Mouse (Mus musculus) lung, postnatal 4 days (tissue): ENCODE results near the gene Socs1.

Experiments used
- DNase-seq, 2 experiments: peaks; one replicate each; pipeline ENCODE4 v3.0.0; 2021

The Socs1 gene

DNA sequence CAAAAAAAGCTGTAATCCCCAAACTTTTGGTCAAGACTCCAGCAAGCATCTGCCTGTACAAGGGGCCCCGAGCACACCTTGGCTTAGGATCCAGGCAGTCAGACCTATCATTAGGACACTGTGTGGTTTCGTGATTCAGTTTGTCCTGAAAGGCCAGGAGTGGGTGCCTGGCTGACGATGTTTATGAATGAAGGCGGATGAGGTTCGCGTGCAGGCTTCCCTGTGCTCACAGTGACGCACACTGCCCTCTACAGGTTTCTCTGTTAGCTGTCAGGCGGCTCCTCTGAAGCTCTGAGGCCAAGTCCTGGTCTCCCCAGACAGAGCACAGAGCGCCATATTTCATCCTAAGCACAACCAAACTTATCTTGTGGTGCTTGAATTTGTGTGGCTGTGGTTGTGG, 952 bp upstream of the Socs1 start:
- DNase-seq = peak; percentile 88 to 90

DNA sequence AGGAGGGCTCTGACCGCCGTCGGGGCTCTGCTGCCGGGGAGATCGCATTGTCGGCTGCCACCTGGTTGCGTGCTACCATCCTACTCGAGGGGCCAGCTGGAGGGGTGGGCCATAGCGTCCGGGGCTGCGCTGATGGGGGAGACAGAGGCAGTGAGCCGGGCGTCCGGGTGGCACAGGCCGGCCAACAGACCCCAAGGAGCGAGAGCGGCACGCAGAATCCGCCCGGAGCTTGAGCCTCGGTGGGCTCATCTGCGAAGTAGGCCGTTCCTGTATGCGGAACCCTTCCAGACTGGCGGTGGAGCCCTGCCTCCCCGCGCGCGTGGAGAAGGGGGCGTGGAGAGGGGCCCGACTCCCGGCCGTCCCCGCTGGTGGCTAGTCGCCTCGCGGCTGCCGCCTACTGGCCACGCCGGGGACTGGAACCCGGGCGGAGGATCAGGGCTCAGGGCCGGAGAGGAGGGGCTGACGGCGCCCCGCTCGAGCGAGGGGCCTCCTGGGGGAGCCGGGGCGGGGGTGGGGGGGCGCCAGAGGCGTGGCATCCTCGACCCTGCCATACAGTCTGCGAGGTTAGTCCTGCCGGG, 454 bp downstream of the Socs1 start:
- DNase-seq = peak; percentile 95 to 97

DNA sequence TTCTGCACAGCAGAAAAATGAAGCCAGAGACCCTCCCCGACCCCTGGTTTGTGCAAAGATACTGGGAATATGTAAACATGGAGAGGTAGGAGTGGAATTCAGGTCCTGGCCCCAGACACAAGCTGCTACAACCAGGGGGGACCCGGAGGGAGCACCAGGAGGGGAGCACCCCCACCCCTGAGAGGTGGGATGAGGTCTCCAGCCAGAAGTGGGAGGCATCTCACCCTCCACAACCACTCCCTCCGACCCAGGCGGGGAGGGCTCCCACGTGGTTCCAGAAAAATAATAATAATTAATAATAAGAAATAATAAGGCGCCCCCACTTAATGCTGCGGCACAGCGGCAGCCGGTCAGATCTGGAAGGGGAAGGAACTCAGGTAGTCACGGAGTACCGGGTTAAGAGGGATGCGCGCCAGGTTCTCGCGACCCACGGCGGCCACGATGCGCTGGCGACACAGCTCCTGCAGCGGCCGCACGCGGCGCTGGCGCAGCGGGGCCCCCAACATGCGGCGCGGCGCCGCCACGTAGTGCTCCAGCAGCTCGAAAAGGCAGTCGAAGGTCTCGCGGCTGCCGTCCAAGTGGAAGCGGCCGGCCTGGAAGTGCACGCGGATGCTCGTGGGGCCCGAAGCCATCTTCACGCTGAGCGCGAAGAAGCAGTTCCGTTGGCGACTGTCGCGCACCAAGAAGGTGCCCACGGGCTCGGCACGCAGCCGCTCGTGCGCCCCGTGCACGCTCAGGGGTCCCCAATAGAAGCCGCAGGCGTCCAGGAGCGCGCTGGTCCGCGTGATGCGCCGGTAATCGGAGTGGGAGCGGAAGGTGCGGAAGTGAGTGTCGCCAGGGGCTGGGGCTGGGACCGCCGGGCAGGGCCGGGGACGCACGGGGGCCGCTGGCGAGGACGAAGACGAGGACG, 1.2 kb downstream of the Socs1 start:
- DNase-seq = peak; percentile 61 to 74

DNA sequence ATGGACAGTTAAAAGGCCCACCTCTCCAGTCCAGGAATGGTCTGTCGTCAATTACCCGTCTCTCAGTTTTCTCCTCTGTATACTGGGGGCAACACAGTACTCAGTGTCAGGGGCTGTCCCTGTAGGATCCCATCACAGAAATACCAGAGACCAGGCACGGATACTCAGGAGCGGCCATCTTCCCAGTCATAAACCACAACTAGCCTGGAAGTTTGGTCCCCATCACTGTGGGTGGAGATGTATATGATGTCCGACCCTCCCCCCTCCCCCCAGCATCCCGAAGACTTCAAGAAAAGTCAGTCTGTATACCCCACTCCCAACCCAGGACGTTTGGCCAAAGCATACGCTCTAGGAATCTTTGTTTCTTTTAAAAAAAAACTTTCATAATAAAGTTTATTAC, 1.9 kb downstream of the Socs1 start:
- no peak for DNase-seq

DNA sequence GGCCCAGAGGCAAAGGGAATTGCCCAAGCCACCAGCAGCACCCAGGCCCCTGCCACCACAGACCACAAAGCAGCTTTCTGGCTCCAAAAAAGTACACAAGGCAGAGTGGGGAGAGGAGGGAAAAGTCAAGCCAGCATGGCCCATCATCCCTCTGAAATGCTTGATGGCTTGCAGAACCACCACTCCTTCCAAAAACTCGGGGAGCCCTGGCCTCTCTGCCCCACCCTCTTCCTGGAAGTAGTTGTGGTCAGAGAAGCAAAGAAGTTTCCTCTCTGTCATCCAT, 2.2 kb downstream of the Socs1 start:
- DNase-seq = peak in 1 of 2 experiments; percentile 51

DNA sequence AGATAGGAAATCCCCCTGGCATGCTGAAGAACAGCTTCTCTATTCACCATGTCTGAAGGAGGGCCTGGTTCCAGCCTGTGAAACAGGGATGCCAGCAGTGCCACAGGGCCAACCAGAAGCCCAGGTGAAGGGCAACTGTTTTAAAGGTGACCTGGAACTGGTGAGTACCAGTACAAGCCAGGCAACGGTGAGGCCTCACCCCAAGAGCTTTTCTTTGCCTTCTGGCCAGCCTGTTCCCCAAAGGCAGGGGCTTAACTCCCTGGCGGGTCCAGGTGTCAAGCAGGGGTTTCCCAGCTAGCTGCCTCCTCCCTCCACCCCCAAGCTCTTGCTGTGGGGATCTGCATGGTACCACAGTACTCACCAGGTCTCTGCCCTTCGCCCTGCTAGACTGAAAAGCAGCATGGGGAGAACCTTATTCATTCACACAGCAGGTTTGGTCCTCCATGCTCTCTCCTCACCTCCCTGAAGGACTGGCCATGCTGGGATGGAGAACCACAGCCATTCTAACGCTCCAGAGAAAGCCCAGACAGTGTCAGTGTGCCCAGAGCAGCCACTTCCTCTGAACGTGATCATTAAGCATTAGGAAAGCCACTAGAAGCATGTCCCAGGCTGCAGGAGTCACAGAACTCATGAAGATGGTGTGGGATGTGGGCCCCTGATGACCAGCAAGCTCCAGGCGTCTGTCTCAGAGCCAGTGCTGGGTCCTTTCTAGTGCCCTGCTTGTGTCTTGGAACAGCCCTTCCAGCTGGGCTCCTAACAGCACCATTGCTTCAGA, 2.8 kb downstream of the Socs1 start:
- no peak for DNase-seq

DNA sequence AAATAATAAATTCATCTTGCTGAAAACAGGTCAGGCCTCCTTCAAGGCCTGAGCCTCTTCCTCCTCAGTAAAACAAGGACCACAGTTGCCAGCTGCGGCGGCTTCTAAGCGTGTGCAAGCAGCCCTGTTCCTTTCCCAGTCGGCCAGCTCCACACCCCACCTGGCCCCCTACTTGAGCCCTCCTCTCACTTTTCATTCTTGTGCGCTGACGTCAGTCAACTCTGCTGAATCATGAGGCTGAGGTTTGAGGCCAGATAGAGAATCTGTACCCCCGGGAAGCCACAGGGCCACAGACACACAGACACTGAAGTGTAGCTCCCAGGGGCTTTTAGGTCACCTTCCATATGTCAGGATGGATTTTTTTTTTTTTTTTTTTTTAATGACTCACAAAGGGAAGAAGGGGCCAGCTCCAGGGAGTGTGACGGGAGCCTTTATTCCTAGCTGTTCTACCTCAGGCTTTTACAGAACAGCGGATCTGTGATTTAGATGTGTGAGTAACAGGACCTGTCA, 3.4 kb downstream of the Socs1 start:
- DNase-seq = no peak

DNA sequence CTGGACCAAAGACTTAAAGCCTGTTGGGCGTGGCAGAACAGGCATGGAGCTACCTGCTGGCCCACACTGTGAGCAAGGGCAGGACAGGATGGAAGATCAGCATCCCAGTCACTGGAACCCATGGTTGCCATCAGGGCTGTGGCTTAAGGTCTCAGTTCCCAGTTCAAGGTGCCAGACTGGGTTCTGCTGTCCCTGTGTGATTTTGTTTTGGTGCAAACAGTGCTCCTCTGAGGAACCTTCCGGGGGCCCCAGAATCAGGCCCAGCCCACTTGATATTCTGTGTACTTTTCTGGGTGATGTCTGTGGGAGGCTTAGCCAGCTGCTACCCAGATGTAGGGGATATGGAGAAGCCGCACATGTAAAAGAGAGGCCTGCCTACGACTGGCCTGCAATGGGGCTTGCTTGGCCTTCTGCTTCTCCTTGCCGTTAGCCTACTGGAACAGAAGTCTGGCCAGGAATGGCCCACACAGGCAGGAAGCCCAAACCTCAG, 4.7 kb downstream of the Socs1 start:
- DNase-seq = no peak

DNA sequence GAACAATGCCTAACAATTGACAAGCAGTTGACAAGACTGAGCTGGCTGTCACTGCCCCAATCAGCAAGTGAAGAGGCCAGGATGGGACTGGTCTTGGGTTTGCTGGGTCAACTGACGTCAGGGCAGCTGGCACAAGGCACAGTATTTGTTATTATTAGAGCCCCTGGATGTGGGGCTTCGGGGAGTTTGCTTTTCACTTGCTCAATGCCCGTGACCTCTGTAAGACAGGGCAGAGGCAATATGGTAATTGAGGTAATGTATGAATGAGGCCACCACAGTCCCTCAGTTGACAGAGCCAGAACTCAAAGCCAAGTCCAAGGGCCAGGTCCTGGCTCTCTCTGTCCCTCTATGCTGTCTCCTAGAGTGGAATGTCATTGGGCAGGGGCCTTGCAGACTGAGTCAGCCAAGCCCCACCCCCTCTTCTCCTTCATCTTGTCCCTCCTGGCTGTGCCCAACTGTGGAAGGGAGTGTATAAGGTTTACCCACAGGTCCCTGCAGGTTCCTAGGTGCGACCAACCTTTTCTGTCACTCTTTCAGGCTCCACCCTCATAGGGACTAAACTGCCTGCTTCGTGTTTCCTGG, 7.7 kb downstream of the Socs1 start:
- DNase-seq = no peak

DNA sequence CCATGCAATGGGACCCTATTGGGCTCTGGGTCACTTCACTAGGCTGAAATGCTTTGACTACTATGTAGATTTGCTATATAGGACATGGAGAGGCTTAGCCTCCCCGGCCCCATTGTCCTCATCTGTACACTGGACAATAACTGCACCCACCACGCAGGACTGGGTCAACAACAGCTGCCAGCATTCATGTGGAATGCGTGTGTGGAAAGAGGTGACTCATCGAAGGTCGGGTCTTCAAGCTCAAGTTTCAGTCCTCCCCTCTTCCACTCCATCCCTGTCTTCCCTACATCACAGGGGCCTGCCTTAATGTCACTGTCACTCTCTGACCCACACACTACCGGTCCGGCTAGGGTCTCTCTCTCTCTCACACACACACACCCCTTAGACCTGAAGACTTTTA, 9.0 kb downstream of the Socs1 start:
- no peak for DNase-seq

DNA sequence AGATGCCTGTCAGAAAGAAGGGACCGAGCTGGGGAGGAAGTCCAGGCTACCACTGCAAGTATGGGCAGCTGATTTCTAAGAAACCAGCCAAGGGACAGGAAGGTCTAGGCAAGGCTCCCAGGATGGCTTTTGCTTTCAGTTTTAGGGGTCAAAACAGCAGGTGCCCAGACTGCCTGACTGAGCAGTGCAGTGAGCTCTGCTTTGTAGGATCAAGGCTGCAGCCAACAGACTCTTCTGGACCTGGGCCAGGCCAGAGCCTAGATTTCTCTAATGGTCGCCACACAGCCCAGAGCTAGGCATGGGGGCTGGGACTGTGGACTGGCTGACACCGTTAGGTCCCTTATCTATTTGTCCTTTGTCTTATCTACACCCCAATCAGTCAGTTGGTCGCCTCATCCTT, 10.6 kb downstream of the Socs1 start:
- no peak for DNase-seq

DNA sequence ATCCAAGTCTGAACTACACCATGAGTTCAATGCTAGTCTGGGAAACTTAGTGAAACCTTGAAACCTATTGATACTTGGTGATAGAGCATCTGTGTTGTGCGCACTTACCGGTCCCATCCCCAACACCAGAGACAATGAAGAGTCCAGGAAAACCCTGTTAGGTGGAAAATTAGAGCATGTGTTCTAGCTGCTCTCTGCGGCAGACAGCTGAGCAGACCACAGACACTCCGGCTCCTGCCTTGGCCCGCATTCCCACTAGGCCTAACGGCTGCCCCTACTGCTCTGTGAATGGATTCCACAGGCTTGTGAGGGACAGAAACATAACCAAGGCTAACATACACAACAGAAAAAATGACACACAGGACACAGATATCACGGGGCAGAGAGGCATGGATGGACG, 11.8 kb downstream of the Socs1 start:
- no peak for DNase-seq

DNA sequence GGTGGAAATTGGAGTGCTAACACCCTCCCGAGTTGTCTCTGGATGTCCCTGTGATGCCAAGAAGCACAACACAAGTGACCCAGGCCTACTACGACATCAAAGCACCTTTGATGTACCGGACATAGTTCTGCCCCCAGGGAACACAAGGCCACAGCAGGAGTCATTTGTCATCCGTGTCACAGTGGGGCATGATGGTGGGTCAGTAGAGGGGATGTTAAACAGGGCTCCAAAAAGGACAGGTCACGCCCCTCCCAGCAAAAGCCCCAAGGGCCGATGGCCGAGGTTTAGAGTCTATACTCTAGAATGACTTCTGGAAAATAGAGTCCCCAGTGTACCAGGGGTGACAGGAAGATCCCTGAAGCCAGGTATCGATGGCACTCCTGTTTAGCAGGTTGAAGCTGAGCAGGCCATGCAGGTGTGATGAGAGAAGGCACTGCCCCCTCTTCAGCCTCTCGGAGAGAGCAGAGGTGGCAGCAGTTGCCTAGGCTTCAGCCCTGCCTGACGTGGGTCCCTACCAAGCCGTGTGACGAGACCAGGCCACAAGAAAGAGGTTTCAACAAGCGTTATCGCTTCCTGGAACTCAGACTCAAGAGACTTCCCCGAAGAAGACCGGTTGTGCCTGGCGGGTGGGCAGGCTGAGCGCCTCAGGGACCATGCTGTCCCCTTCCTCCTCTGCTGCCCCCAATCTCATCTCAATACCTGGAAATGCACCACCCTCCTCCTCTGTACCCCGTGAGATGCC, 13.4 kb downstream of the Socs1 start:
- DNase-seq = peak in 1 of 2 experiments; percentile 39

DNA sequence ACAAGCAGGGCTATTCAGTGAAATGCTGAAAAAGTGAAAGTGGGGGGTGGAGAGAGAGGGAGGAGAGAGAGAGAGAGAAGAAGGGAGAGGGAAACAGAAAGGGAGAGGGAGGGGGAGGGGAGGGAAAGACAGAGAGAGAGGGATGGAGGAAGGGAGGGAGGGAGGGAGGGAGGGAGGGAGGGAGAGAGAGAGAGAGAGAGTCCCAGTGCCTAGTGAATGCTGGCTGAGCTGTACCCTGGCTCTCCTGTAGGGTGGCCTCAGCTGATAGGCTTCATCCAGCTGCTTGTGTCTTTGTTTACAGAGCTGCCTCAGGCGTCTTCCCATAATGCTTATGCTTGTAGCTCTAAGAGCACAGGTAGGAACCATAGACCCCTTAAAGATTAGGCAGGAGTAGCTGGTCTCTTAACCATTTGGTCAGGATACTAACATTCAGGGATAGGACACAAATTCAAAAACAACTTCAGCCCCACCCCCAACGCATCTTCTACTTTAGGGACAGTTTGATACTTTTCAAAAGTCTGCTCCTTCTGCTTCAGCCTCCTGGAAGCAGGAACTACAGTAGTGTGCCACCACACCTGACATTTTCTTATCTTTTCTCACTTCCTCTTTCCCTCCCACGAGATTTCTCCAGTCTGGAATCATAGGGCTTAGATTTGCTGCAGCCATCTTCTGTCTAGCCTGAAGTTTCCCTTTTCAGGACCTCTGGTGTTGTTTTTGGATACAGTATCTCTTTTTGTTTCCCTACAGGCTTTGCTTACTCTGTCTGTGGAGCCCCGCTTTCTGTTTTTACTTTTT, 14.6 kb downstream of the Socs1 start:
- DNase-seq = no peak

DNA sequence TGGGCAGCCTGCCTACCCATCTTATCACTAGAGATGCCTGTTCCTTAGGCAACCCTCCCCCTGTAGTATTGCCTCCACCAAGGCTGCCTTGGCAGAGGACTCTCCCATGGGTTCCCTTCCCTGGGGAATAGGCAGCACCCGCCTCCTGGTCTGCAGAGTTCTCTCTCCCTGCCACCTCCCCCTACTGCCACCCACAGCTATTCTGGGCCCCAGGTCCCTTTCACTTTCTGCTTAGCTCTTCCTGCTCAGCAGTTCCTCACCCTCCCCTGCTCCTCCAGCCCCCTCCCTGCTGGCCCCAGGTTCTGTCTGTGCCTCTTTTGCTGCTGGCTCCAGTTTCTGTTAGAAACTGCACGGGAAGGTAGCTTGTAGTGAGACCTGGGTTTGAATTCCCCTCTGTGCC, 15.7 kb downstream of the Socs1 start:
- DNase-seq = no peak

DNA sequence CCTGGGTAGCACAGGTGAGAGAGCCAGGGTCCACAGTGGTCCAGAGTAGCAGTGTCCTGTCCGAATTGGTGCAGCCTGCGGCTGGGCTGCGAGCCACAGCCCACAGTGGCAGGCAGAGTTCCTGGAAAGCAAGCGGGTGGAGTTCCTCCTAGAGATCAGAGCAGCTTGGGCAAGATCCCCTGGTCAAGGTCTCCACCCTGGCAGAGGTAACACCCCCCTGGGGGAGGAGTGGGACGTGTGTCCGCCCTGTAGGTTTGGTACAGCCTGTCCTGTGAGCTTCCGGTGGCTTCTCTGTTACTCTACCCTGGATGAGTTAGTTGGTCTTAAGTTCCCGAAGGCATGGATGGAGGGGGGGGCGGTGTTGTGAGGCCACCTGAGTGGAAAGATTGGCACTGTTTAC, 16.5 kb downstream of the Socs1 start:
- no peak for DNase-seq

DNA sequence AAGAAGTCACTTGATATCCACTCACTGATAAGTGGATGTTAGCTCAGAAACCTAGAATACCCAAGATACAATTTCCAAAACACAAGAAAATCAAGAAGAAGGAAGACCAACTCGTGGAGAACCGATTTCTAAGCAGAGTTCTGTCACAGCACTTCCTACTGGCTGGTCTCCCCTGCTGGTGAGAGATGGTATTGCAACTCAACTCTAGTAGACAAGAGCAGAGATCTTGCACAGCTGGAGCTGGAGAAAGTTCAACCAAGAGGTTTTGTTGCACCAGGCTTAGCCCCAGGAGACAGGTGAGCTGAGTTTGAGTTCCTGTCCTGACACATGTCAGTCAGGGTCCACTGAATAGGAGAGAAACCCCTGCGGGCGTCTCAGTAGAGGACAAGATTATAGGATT, 18.2 kb downstream of the Socs1 start:
- peak in 1 of 2 experiments; percentile 80 for DNase-seq

DNA sequence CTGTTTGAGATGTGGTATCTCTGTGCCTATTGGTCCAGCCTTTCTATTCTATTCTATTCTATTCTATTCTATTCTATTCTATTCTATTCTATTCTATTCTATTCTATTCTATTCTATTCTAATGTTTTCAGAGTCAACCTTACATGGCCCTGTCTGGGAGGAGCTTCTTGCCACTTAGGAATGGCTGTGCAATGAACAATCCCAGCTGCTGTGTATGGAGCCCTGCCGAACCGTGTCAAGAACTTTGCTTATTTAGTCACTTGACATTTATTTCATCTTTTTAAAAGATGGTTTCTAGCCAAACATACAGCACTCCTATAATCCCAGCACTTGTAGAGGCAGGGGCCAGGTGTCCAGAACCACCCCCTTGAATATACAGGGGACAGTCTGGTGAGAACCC, 21.0 kb downstream of the Socs1 start:
- peak in 1 of 2 experiments; percentile 72 for DNase-seq

DNA sequence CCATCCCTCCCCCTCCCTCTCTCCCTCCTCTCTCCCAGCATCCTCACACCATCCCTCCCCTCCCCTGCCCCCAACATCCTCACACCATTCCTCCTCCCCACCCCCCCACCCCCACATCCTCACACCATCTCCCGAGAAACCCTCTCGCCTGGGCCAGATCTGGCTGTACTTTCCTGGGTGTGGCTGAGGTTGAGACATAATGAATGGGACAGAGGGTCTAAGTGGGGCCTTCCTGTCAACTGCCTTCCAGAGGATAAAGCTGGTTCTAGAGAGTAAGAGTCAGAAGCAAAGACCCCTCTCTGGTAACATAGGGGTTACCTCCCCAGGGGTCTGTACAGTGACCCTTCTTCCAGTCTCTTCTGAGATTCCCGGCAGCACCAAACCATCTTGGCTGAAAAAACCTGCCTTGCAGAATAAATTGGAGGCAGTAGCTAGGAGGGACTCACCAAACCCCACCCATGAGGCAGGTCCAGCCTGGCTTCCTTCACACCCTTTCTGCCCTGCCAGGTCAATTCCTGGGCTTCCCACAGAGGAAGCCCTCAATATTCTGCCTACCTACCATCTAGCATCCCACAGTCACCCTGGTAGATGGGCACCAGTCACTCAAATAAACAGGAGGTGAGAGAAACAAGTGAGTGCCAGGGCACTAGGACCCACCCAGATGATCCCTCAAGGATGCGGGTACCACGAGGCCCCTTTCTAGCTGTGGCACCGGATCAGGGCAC, 21.6 kb downstream of the Socs1 start:
- DNase-seq = no peak

DNA sequence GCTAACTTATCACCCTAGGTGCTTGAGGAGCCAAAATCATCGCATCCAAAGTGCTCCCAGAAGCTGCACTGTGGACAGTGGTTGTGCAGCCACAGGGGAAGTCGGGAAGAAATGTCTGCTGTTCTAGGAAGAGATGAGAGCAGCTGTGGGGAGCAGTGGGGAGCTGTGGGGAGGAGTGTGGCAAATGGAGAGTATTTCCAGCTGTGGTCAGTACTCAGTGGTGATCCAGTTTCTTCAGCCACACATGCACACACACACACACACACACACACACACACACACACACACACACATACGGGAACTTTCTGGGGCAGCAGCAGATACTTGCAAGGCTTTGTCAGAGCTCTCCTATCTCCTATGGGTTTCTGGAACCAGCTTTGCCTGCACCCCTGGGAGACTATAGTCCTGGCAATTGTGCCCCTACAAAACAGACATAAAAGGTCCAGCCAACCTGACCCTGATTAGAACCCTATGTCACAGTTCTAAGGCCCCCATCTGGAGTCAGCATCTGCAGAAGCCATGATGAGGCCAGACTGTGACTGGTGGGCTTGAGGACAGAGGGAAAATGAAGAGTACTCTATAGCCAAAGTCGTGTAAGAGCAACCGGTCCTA, 22.7 kb downstream of the Socs1 start:
- peak in 1 of 2 experiments; percentile 64 for DNase-seq
